Mouse (Mus musculus): ENCODE data around the gene Arhgef10l.

DNA sequence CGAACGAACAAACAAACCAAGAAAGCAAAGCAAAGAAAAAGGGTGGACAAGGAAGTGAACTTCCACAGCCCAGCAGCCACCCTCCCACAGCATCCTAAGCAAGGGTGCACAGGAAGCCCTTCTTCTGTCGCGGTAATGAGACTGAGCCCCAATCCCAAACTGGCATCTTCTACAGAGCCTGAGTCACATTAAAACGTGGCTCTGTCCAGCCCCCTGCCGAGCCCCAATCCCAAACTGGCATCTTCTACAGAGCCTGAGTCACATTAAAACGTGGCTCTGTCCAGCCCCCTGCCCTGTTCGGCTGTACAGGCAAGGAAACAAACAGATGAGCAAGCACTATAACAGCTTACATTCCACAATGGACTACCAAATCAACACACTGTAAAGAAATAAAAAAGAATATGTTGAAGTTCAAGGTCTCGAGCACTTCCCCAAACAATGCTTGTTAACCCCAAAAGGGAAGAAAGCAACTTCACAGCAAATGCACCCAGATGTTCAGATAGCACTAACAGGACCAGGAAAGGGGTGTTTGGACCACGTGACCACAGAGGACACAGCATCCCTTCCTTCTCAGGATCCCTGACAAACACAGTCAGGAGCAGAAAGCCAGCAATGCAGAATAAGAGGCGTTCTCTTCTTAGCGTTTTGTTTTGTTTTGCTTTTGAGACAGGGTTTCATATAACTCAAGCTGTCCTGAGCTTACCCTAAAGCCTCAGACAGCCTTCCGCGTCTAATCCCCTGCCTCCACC lies 11.8 kb downstream of the Arhgef10l start:
- TF ChIP-seq CTCF (IDR thresholded peaks at IDR 0.05; ENCODE audit: low read depth) (no peak), EP300 (IDR thresholded peaks at IDR 0.05; ENCODE audit: low read depth) (no peak)

Data from liver, postnatal 0 days (tissue).